Mouse (Mus musculus) hindlimb bud, embryonic 11.5 days (tissue): ENCODE measurements around the gene Arhgap31.
"Not testable (repeated sequence)": the region's sequence is repeated elsewhere in the genome, so short reads cannot be mapped to it uniquely, and the experiment has no call there.

Experiments used
- DNase-seq: peaks from one replicate; pipeline ENCODE4 v3.0.0-alpha.2; 2012; ENCODE audit warnings: low read depth, low spot score; ENCODE audit errors: extremely low spot score

The Arhgap31 gene

GRCm38 (mm10) chr16:38728576-38729132, 15.6 kb upstream of the Arhgap31 start:
- no peak for DNase-seq

GRCm38 (mm10) chr16:38724974-38725373, 11.9 kb upstream of the Arhgap31 start:
- no peak for DNase-seq

GRCm38 (mm10) chr16:38724256-38724655, 11.2 kb upstream of the Arhgap31 start:
- DNase-seq: no peak

- DNase-seq: no peak
These were observed 8.3 kb upstream of the Arhgap31 start for GRCm38 (mm10) chr16:38721377-38721776.

- not testable (repeated sequence) for DNase-seq
These were observed 1.1 kb upstream of the Arhgap31 start for GRCm38 (mm10) chr16:38714259-38714526.

- no peak for DNase-seq
These were observed 557 bp upstream of the Arhgap31 start for GRCm38 (mm10) chr16:38713404-38714258.

GRCm38 (mm10) chr16:38712105-38712504, 969 bp downstream of the Arhgap31 start:
- no peak for DNase-seq

GRCm38 (mm10) chr16:38711245-38711644, 1.8 kb downstream of the Arhgap31 start:
- no peak for DNase-seq

- no peak for DNase-seq
These were observed 4.0 kb downstream of the Arhgap31 start for GRCm38 (mm10) chr16:38708962-38709520.

GRCm38 (mm10) chr16:38706782-38707181, 6.3 kb downstream of the Arhgap31 start:
- no peak for DNase-seq

GRCm38 (mm10) chr16:38705531-38706281, 7.4 kb downstream of the Arhgap31 start:
- no peak for DNase-seq

GRCm38 (mm10) chr16:38703501-38703900, 9.6 kb downstream of the Arhgap31 start:
- no peak for DNase-seq

- DNase-seq: no peak
These were observed 10.8 kb downstream of the Arhgap31 start for GRCm38 (mm10) chr16:38702316-38702715.

GRCm38 (mm10) chr16:38701492-38702185, 11.4 kb downstream of the Arhgap31 start:
- DNase-seq: no peak

GRCm38 (mm10) chr16:38700392-38701162, 12.5 kb downstream of the Arhgap31 start:
- DNase-seq: no peak

- DNase-seq: no peak
These were observed 15.5 kb downstream of the Arhgap31 start for GRCm38 (mm10) chr16:38697611-38698010.

GRCm38 (mm10) chr16:38695557-38695956, 17.5 kb downstream of the Arhgap31 start:
- no peak for DNase-seq

GRCm38 (mm10) chr16:38694906-38695540, 18.1 kb downstream of the Arhgap31 start:
- DNase-seq: no peak

- DNase-seq: no peak
These were observed 22.6 kb downstream of the Arhgap31 start for GRCm38 (mm10) chr16:38690501-38690900.

- no peak for DNase-seq
These were observed 23.3 kb downstream of the Arhgap31 start for GRCm38 (mm10) chr16:38689786-38690185.
